Comparison of ENCODE assay signal across 25 mouse cellular contexts in the genomic region with DNA sequence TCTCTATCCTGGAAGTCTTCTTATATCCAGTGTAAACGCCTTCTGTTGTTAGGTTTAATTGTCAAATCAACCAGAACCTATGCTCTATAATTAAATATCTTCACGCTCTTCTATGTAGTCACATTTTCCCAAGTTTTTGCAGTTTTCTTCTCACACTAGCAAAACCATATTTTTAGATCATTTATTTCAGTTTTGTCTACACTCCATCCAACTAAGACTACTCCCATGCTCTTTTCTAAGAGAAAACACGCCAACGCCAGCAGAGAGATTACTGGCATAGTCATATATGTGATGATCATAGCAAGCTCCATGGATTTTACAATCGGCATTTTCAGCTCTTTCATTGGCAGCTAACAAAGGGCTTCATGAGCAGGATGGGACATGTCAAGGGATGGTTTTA.
"Had no signal": no experiment of that assay in that cellular context is flagged by ENCODE, and none has a peak within 500 bp of the region (broad histone marks: within the 10 kb centered on the region; RNA-seq: fewer than 3 reads in every experiment).

No protein-coding gene starts in this region.

- H3K4me1 ChIP-seq: heart, embryonic 13.5 days; heart, embryonic 15.5 days; hindbrain, embryonic 13.5 days; hindbrain, embryonic 15.5 days; intestine, embryonic 15.5 days; limb, embryonic 10.5 days; liver, embryonic 13.5 days had no signal

- H3K27me3 ChIP-seq: heart, embryonic 13.5 days; heart, embryonic 15.5 days; hindbrain, embryonic 13.5 days; hindbrain, embryonic 15.5 days; intestine, embryonic 15.5 days; limb, embryonic 12.5 days; liver, embryonic 13.5 days had no signal

- H3K4me3 ChIP-seq: heart, adult 2 months; heart, embryonic 13.5 days; heart, embryonic 15.5 days; hindbrain, embryonic 13.5 days; hindbrain, embryonic 15.5 days; intestine, embryonic 15.5 days; layer of hippocampus, adult 2 months; left cerebral cortex, adult 2 months; limb, embryonic 10.5 days; limb, embryonic 12.5 days; liver, embryonic 13.5 days had no signal

- H3K36me3 ChIP-seq: heart, embryonic 13.5 days; heart, embryonic 15.5 days; hindbrain, embryonic 13.5 days; hindbrain, embryonic 15.5 days; intestine, embryonic 15.5 days; limb, embryonic 10.5 days; limb, embryonic 12.5 days; liver, embryonic 13.5 days had no signal

- H3K9me3 ChIP-seq: heart, embryonic 13.5 days; heart, embryonic 15.5 days; hindbrain, embryonic 13.5 days; hindbrain, embryonic 15.5 days; intestine, embryonic 15.5 days; limb, embryonic 10.5 days; limb, embryonic 12.5 days; liver, embryonic 13.5 days had no signal

- H3K9ac ChIP-seq: heart, embryonic 13.5 days; heart, embryonic 15.5 days; hindbrain, embryonic 13.5 days; hindbrain, embryonic 15.5 days; intestine, embryonic 15.5 days; limb, embryonic 12.5 days; liver, embryonic 13.5 days had no signal

- ATAC-seq: inflammation-experienced regulatory T-cells, adult 6 months; intestine, embryonic 15.5 days; intestine, postnatal 0 days had no signal

- H3K4me2 ChIP-seq: heart, embryonic 11.5 days; heart, embryonic 13.5 days; heart, embryonic 15.5 days; hindbrain, embryonic 13.5 days; hindbrain, embryonic 15.5 days; intestine, embryonic 15.5 days; limb, embryonic 12.5 days; liver, embryonic 11.5 days; liver, embryonic 13.5 days had no signal

- H3K27ac ChIP-seq: heart, adult 2 months; heart, embryonic 13.5 days; heart, embryonic 15.5 days; hindbrain, embryonic 13.5 days; hindbrain, embryonic 15.5 days; intestine, embryonic 15.5 days; layer of hippocampus, adult 2 months; left cerebral cortex, adult 2 months; limb, embryonic 10.5 days; limb, embryonic 12.5 days; liver, embryonic 13.5 days had no signal

- DNase-seq: gastrocnemius, postnatal 14 days; gastrocnemius, postnatal 36 days; heart, adult 11 months; heart, adult 2 months; heart, postnatal 14 days; heart, postnatal 36 days; kidney, adult 18-20 months; kidney, adult 8-10 months; kidney, postnatal 10 days; kidney, postnatal 25 days; liver; liver, embryonic 13.5 days had no signal
